Mouse (Mus musculus) megakaryocyte, adult 5-6 weeks (primary cell): ENCODE measurements around the gene Rfx8. TPM values are rescaled to one million over a fixed set of nuclear protein-coding genes. Genes with fewer than 3 reads are reported as not detected.
"Not testable (repeated sequence)": the region's sequence is repeated elsewhere in the genome, so short reads cannot be mapped to it uniquely, and the experiment has no call there.

ENCODE experiments used
- ATAC-seq: 2 replicates; pipeline ENCODE4 v1.8.0; 2016; ENCODE audit warnings: mild to moderate bottlenecking, inconsistent platforms; ENCODE audit not compliant: poor library complexity, severe bottlenecking
- total RNA-seq, 2 experiments: library from RNA; stranded (forward) in 1 of 2; stranded (reverse) in 1 of 2; fragments of 153-499, 151-499 nt in 1 of 2; fragments of 221-1000, 200-1000 nt in 1 of 2; gene quantifications; 2 replicates each; pipeline versions ENCODE4 v1.2.3 to v1.2.4; 2015 to 2017

Gene Rfx8
- total RNA-seq, 2 experiments from 2014 or later = not detected

DNA sequence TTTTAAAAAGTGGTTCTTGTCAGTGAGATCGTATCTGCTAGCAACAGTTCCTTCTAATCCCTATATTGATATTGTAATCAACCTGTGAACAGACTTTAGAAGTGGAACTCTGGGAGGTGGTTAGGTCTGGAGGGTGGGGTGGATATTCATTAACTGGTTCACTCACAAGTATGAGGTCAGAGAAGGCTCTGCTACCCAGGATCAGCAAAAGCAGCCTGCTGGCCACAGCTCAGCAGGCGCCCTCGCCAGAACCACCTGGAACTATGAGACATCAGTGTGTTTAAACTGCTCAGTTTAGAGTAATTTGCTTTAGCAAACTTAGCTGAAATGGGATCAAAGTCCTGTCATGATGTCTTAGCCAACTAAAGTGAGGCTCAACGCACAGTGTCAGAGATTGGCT, 25.6 kb downstream of the Rfx8 start:
- no peak for ATAC-seq

DNA sequence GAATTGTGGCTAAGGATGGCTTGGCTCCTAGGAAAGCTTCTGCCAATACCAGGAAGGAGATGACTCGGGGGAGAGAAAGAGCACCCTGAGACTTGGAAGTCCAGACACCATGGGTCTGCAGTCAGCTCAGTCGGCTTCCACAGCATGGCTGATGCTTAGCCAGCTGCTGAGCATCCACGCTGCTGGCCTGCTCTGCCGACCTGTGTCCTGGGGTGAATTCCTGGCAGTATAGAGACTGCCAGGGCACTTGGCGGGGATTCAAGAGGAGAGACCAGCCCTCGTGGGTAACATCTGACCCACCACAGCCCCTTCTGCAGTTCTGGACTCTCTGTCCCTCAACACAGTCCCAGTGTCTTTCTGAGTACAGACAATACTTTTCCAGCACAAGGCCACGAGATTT, 26.0 kb downstream of the Rfx8 start:
- no peak for ATAC-seq

DNA sequence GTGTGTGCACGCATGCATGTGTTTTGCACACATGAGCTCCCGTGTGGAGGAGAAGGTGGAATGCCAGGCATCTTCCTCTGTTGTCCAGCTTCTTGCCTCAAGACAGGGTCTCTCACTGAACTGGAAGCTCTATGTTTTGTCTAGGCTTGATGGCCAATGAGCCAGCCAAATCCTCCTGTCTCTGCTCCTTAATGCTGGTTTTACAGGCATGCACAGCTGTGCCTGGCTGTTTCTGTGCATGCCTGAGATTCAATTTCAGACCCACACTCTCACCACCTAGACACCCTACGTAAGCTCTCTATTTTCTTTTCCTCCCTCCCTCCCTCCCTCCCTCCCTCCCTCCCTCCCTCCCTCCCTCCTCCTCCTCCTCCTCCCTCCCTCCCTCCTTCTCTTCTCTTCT, 28.8 kb downstream of the Rfx8 start:
- ATAC-seq = no peak

DNA sequence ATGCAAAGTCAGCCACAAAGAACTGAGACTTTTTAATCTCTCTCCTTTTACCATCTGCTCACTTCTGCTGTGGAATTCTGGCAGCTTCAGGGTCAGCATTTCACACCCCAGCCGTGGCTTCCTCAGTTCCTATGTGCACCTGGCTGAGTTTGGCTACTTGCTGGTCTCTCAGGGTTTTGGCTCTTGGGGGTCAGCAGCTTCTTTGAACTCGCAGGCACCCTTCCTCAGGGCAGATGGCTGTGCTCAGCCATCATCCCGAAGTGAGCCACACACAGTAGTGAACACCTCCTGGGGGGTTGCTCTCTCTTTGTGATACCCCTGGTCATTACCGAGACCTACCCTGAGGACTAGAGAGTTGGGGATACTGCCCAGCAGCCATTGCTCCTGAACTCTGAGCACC, 29.7 kb downstream of the Rfx8 start:
- ATAC-seq = no peak

DNA sequence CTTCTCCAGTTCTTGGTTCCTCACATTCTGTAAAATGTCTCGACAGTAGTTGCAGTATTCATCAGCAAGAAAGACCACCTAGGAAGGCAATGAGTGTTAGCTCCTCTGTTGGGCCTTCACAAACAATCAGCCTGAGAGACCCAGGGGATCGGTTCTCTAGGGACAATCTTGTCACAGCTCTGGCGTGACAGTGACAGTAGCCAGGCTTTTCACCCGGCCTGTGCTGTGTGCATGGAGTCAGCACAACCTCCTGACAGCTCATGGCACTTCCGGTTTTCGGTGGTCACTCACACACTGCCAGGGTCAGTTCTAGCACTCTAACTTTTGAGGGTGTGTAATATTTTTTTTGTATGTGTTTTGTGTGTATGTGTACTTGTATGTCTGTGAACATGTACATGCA, 32.2 kb downstream of the Rfx8 start:
- ATAC-seq = no peak

DNA sequence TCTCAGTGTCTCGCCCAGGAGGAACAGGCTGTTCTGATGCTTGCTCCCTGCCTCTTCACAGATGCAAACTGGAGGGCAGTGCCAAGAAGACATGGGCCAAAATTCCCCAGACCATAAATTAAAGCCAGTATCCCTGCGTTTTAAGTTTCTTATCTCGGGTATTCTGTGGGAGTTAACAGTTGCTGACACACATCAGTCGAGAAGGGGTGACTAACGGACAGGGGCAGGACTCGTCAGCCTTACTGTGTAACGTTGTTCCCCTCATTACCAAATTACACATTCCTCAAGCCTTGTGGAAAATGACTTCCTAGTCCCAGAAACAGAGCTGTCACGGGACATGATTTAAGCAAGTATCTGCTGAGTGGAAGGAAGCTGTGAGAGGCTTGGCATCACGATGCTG, 33.5 kb downstream of the Rfx8 start:
- no peak for ATAC-seq

DNA sequence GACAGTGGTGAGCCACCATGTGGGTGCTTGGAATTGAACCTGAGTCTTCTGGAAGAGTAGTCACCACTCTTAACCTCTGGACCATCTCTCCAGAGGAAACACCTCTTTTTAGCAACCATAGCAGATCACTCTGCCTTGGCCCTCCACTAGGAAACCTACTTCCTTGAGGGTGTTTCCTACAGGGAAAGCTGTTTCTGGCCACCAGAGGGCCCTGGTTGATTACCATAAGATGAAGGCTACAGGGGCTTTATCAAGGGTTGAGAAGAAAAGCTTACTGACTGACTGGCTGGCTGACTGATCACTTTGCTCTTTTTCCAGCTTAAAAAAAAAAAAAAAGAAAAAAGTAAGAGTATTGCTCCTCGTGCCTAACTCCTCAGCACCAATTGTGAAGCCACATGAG, 35.0 kb downstream of the Rfx8 start:
- ATAC-seq = peak; percentile 51; the same call in 1 of the 2 replicates

DNA sequence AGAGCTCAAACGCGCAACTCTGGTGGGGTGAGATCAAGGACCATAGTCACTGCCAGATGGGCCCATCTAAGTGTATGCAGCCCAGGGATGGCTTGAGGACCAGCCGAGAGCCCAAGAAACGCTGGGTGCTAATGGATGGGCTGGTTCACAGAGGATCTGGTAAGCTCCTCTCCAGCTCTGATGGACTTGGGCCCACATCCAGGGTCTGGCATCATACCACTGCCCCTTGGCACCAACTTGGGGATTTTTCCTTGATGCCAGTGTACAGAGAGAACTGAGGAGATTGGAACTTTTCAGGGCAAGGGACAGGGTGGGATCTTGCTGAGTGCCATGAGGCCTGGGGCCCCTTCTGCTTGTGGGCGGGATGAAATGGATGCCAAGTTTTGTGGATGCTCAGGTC, 39.2 kb downstream of the Rfx8 start:
- ATAC-seq = no peak

DNA sequence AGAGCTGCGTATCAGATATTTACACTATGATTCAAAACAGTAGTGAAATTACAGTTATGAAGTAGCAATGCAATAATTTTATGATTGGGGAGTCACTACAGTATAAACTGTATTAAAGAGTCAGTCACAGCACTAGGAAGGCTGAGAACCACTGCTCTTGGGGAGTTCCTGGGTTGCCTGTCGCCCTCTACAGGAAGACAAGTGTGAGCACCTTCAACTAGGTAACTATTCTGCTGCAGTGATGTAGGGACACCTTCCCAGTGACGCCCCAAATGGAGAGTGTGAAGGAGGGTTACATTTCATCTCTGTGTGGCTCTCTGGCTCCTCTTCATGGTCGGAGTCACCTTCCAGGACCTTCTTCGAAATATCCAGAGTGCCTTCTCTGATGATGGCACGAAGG, 40.3 kb downstream of the Rfx8 start:
- no peak for ATAC-seq

DNA sequence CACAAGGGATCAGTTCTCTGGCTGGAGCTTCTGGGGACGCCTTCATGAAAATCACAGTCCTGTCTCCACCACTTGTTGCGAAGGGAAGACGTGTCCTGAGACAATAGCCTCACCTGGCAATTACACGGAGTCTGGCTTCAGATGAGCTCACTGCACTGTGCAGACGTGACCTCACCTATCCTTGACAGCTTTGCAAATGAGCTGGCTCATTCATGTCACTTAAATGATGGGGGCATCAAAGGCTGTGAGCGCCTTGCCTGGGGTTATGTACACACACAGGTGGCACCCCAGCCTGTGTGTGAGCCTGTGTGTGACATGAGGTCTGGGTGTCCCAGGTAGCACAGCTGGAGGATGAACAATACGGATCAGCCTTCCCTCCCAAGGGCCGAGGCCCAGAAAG, 41.9 kb downstream of the Rfx8 start:
- ATAC-seq = no peak

DNA sequence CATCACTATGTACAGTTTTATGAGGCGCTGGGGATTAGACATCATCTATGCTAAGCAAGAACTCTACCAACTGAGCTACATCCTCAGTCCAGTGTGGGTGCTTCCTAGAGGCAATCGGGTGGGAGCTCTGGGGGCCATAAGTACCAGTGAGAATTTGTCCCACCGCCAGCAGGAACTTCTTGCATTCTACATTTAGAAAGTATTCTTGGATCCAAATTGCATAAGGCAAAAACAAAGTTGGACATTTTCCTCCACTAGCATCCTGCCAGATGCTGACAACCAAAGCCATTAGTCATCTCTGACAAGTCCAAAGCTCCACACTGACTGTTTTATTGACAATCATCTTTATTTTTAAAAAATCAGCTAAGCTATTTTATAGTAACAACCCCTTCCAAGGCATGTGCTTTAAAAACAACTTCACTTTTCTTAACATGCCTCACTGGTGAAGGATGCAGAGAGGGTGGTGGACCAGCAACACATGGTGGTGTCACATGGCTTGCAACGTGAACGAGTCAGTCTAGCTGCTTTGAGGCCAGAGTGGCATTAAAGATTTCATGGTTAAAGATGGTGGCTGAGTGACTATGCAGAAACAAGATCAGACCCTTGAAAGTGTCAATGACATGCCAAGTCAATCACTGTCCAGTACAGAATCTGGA, 44.4 kb downstream of the Rfx8 start:
- ATAC-seq = no peak

DNA sequence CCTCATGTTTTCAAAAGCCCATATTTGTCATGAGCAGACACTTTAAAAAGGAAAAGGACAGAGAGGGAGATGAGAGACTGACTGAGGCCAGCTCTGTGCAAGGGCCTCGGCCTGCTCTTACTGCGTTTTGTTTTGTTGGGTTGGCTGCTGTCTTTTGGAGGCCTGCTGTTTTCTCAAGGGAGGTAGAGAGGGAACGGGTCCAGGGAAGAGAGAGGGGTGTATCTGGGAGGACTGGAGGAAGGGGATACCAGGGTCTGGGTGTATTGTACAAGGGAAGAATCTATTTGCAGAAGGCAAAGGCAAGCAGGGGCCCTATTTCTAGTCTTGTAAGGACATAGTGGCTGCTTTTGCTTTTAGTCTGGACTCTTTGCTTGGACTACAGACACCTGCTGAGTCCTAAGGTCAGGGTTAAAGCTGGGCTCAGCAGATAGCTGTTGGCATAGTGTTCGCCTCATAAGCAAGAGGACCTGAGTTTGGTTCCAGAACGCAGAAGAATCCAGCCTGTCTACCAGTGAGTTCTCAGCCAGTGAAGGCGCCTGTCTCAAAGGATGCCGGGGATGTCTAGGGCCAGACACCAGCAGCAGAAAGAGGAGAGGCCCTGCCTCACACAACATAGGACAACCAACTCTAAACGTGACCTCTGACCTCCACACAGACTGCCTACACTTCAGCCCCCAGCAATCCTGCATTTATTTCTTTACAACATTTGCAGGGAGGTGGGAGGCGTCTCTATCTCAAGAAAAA, 48.3 kb downstream of the Rfx8 start:
- no peak for ATAC-seq

DNA sequence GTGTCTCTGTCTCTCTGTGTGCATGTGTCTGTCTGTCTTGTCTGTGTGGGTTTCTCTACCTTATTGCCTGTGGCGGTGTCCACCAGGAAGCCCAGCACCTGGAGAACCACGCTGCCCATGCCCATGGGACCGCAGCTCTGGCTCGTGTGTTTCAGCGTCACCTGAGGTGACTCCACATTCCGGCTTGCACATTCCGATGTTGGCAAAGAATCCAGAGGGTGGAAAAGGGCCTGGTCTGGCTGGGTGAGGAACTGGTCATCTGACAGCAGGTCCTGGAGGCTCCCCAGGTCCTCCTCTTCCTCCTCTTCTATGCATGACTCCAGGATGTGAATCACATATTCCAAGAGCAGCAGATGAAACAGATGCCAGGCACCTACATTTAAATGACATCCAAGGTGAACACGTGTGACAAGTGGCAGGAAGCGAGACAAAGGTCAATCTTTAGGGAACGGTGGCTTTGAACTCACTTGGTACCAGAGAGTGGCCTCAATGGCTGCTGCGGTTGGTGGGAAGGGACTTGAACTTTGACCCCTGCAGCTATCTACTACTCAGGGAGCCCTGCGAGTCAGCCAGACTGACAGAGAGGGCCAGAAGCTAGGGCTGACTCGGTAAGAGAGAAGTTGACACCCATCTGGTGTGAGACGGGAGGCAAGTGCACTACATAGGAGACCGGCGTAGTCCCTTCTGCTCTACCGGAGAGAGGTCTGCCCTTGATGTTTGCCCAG, 50.4 kb downstream of the Rfx8 start:
- no peak for ATAC-seq

DNA sequence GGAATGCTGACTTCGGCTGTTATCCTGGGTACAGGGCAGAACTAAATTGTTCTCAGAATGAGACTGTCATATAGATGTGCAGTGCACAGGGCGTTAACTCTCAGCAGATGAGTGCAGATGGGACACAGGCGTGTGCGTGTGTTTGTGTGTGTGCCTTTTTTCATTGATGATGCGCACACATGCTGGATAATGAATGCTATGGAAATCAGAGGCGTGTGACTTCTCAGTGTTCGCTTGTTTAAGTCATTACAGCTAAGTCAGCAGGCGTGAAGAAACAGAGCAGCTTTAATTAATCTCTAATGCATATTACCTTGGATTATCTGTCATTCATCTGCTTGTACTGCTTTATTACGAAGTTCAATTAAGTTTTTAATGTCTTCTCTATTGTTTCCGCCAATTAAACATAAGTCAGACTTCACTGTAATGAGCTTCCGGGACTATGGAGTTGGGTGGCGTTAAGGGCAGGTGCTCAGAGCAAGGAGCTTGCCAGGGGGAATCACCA, 54.0 kb downstream of the Rfx8 start:
- no peak for ATAC-seq

DNA sequence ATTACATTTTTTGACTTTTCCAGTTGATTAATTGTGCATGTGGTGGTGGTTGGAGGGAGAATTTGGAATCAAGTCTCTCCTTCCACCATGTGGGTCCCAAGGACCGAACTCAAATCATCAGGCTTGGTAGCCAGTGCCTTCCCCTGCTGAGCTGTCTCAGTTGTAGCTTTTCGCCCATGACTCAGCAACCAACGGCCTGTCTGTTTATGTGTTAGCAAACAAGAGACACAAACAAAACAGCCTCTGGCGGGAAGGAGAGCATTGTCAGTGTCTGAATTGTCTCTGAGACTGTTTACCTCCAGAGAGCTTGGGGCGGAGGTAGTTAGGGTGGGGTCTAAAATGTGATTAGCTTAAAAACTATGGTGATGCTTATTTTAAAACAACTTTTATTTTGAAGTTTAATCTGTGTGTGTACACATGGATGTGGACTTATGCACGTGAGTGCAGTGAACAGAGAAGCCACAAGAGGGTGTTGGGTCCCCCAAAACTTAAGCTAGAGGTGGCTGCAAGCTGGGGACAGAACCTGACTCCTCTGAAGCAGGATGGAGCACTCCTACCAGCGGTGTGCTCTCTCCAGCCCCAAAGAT, 56.7 kb downstream of the Rfx8 start:
- no peak for ATAC-seq

DNA sequence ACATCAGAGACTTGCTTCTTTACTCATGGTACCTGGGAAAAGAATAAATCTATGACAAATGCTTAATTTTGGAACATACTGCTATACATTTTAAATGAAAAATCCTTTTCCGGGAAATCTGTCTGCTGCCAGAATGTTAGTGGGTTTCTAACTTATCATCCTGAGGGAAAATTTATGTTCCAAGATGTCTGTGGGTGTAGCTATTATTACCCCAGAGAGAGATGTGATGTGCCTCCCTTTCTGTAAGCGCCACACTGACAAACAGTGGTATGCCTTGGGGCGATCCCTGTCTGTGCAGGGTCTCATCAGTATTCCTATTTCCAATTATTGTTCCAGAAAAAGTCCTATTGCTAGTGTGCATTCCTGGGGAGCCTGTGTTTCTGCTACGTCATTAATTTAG, 57.7 kb downstream of the Rfx8 start:
- ATAC-seq = no peak

DNA sequence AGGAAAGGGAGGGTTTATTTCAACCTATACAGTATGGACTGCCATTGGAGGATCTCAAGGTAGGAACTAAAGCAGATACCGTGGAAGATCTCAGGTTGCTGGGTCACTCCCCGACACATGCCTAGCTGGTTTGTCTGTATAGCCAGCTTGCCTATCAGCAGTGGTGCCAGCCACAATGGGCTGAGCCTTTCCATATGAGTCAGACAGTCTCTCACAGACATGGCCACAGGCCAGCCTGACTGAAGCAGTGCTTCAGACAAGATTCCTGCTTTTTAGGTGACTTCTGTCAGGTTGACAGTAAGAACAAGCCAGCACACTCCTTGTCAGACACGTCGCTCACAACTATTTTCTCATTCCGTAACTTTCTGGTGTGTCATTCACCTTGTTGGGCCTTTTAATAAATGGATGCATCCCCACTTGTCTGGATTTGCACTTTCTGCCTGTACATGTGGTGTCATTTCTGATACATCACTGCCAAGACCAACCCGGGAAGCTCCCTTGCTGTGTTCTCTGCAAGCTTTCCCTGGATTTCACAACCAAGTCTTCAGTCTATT, 63.7 kb downstream of the Rfx8 start:
- ATAC-seq = no peak

DNA sequence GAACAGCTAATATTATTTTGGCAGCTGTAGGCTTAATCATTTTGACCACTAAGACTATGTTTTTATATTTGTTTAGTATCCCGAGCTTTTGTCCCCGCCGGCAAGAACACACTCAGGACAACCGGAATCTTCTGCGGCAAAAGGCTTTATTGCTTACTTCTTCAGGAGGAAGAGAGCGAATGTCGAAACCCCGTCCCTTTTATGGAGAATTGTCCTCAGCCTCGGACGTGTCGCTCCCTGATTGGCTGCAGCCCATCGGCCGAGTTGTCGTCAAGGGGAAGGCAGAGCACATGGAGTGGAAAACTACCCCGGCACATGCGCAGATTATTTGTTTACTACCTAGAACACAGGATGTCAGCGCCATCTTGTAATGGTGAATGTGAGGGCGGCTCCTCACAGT, 65.9 kb downstream of the Rfx8 start:
- not testable (repeated sequence) for ATAC-seq

DNA sequence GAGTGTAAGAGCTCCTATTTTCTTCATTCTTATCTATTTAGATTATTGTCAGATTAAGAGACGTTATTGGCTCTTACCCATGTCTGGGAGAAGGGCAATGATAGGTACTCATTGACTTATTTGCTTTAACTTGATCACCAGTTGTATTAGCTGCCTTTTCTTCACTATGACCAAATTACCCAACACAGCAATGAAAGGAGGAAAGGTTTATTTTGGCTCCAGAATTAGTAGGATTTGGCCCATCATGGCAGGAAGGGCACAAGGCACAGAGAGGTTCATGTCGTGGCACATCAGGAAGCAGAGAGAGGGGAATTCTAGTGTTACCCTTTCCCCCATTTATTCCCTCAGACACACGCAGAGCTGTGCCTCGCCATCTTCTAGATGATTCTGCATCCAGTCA, 67.8 kb downstream of the Rfx8 start:
- ATAC-seq = no peak

DNA sequence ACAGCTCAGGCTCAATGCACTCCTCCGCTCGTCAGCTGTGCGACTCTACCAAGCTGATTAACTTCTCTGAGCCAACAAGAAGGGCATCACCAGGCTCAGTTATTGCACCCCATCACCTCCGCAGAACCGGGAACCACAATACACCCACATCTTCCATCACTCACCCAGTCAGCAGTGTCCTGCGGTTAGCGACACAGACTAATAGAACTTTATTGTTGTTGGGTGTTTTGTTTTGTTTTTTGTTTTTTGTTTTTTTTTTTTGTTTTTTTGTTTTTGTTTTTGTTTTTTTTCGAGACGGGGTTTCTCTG, 69.6 kb downstream of the Rfx8 start, which contains the start of gene Creg2:
Creg2 (minus strand) TSS at position 234 of the 308 bp plus-strand sequence.
- no peak for ATAC-seq
